Mouse (Mus musculus) E14TG2a.4 (cell line): ENCODE measurements at regions not wholly inside any gene's neighbourhood (a gene's known extent, or its start where the extent isn't known, plus 50 kb on each side); places are given as distances from the start of the nearest gene placed in this dataset.

Experiments
- CTCF ChIP-seq: conservative IDR thresholded peaks from 2 replicates; pipeline ENCODE4 v1.5.1; 2014; ENCODE audit warnings: low read length
- NANOG ChIP-seq: IDR thresholded peaks from 2 replicates; pipeline ENCODE4 v1.6.1; 2014; ENCODE audit warnings: borderline replicate concordance, low read length, mixed read lengths
- POU5F1 ChIP-seq: IDR thresholded peaks from 2 replicates; pipeline ENCODE4 v1.6.1; 2014; ENCODE audit warnings: low read length, borderline replicate concordance

DNA sequence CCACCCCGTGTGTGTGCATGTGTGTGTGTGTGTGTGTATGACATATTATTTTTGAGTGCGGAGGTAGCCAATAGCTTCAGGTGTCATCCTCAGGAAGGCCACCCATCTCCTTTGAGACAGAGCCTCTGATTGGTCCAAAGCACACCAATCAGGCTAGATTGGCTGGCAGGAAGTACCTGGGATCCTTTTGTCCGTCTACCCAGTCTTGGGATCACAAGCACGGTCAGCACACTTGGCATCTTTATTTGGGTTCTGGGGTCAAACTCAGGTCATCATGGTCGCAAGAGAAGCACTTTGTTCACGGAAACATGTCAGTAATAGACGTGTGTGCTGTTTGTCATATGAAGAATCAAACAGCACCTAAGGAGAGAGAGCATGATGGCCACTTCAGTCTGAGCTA lies 68.9 kb upstream of the Acpp start:
- no peak for TF ChIP-seq CTCF
- no peak for TF ChIP-seq NANOG
- TF ChIP-seq POU5F1 = no peak
